Mouse (Mus musculus): ENCODE data around the gene Fen1.

The Fen1 gene

DNA sequence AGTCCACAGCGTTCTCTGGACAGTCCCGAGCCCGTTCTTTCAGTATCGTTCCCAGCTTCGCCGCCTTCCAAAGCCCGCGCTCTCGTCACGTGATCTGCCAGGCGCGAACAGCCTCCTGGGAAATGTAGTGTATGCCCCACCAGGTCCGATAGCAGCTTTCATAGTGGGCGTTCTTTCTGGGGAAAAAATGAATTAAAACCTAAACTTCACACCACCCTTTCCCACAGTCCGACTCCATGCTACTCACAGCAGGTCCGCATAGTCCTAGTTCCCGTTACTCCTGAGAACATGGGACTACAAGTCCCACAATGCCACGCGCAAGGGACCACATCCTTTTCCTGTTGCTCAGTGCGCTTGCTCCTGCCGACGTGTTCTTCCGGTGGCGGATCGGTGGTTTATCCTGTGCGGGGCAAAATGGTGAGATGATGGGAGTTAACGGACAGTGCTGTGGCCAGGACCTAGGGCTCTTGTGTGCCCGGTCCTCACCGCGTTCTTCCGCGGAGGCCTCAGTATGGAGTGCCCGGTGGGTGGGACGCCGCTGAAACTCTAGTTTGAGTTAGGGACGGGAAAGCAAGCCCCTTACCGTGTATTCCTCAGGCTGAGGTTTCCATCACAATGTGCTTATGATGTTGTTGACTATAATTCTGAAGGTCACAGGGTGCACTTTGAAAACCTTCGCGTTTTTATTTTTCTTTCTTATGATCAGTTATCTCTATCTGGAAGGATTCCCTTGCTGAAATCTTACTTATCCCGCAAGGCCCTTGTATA lies at the start of gene Fen1, which contains the start of gene Tmem258:
Gene Fen1, minus strand, starts transcription at position 322 of the 768 bp plus-strand sequence.
Gene Tmem258, plus strand, starts transcription at position 167 of the 768 bp plus-strand sequence.
- in situ Hi-C loops (cut with MseI, MboI), result no loop called here

DNA sequence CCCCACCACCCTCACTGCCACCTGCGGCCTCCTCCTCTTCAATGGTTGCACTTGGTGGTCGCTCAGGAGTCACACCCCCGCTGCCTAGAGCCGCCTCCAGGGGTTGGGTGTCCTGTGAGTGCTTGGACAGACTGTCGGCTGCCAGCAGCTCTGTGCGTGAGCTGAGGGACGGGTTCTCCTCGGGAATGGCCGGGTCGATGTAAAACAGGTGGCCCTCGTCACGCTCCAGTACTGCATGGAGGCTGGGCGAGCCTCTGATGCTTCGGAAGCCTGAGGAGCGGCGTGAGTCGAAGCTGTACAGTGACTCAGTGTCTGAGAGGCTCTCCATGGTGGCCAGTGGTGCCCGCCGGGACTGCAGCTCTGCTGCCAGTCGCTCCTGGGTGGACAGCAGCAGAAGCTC lies 44.2 kb upstream of the Fen1 start:
- in situ Hi-C loops (cut with MseI, MboI), result no loop called here

DNA sequence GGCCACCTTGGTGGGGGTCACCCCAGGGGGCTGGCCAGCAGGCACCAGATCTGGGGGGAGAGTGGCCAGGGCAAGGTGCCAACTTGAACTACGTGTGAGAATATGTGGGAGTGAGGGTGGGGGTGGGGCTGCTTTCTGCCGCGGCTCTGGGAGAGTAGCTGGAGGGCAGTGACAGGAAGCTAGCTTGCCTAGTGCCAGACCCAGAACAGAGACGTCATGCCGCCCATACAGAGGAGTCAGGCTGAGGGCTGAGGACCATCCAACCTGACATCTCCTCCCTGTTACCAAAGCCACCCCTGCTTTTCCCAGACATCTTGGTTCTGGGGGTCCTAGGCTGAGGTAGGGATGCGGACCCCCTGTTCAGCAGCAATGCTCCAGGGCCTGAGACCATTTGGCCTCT lies 43.2 kb upstream of the Fen1 start:
- in situ Hi-C loops (cut with MseI, MboI), result no loop called here

DNA sequence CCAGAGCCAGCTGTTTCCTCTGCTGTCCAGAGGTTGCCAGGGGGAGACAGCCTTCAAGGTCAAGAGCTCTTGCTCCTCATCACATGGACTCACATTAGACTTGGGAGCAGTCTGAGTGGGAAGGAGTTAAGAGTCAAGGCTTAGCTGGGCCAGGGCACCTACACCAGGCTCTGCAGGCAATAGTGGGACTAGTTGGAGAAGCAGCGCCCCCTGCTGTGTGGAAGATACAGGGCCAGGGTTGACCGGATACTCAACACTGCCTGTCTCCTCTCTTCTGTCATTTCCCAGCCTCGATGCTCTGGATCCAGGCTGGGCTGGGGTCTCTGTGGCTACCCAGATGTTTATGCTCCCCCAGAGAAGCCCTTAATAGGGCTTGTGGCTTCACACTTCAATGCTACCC lies 40.2 kb upstream of the Fen1 start:
- in situ Hi-C loops (cut with MseI, MboI), result no loop called here

DNA sequence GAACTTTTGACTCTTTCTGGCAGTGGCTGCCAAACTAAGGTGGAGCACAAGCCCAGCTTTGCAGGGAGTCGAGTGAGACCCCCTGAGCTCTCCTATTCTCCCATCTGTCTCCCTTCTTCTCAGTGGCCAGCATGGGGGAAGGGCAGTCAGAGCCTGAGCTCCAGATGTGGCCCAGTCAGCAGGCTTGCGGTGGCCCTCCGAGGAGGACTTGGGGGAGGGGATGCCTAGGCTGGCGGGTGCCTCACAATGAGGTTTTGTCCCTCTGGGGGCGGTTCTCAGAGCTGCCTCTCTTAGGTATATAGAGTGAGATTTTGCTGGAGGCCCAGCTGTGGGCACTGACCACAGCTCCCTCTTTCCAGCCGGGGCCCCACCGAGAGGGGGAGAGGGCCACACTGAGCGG lies 38.9 kb upstream of the Fen1 start:
- in situ Hi-C loops (cut with MseI, MboI), result no loop called here

DNA sequence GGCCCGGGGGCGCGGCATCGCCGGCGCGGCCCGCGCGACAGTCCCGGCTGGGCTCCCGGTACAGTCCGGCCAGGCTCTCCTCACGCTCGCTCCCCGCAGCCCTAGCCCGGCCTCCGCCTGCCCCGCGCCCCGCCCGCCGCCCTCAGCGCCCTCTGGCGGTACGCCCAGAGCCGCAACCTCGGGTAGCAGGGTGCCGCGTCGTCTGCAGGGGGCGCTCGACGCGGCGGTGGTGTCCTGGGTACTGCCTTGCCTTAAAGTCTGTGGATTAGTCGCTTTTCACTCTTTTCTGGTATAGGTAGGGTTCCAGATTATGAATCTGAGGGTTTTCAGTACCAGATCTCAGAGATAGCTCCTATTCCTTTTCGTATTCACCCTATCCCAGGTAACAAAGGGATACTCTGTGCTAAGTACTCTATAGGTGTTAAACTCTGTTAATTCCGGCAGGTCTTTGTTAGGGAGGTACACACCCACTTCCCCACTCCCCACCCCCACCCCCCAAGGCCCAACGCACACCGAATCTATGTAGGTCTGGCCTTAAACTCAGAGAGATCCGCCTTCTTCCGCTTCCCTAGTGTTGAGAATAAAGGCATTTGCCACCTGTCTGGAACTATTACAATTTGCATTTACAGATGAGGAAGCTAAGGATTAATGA lies 36.8 kb upstream of the Fen1 start, which contains the start of gene Myrf:
Gene Myrf, minus strand, starts transcription at position 95 of the 652 bp plus-strand sequence.
- in situ Hi-C loops (cut with MseI, MboI), result no loop called here

DNA sequence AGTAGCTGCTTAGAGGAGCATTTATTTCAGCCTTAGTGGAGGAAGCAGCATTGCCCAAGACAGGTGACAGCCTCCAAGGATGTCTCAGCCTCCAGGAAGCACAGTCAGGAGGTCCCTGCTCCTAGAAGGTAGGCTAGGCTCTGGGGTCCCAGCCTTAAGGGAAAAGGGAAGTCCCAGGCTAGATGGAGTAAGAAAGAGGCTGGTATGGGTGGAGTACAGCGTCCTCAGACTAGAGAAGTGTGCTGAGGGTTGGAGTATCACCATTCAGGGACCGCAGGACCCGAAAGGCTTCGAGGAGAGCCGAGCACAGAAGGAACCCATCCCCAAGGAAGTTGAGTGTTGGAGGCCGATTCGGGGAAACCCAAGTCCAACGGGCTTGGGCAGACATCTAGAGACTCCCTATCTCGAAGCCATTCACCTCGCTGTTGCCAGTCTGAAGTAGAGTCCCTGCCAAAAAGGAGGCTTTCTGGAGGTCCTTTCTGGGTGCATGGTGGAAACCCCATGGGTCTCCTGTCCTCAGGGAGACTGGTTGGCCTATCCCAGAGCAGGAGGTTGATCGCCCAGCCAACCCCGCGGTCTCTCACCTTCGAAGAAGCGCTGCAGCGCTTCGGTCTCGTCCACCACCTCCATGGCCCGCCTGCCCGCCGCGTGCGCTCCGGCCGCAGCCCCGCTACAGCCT lies 36.1 kb upstream of the Fen1 start:
- in situ Hi-C loops (cut with MseI, MboI), result no loop called here

DNA sequence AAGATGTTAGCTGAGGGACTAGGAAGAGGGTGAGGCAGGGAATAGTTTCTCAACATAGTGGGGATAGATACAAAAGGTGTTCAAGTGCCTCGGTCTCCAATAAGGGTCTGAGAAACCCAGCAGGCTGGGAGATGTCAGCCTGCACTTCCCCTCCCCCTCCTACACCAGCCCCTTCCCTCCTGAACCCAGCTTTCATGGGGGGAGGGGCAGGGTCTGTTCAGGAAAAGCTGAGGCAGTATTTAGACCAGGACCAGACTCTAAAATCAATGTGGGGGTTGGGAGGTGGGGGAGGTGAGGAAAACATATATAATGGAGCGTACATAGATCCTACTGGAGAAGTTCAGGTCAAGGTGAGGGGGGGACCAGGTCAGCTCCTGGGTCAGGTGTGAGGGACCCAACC lies 35.5 kb upstream of the Fen1 start:
- in situ Hi-C loops (cut with MseI, MboI), result no loop called here

DNA sequence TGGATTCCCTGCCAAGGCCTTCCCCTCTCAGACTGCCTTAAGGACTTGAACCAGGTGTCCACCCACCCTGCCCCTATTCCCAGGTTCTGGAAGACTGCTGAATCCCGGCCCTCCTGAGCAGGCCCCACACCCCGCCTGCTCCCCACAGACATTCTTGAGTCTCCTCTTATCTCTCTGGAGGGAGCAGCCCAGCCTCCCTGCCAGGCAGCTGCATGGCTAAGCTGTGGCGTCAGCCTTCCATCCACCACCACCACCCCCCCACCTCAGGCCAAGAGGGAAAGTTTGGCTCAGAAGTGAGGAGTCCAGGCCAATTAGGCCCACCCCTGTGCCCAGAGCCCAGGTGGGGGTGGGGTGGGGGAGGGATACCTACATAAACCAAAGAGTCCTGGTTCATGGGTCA lies 34.5 kb upstream of the Fen1 start:
- in situ Hi-C loops (cut with MseI, MboI), result no loop called here

DNA sequence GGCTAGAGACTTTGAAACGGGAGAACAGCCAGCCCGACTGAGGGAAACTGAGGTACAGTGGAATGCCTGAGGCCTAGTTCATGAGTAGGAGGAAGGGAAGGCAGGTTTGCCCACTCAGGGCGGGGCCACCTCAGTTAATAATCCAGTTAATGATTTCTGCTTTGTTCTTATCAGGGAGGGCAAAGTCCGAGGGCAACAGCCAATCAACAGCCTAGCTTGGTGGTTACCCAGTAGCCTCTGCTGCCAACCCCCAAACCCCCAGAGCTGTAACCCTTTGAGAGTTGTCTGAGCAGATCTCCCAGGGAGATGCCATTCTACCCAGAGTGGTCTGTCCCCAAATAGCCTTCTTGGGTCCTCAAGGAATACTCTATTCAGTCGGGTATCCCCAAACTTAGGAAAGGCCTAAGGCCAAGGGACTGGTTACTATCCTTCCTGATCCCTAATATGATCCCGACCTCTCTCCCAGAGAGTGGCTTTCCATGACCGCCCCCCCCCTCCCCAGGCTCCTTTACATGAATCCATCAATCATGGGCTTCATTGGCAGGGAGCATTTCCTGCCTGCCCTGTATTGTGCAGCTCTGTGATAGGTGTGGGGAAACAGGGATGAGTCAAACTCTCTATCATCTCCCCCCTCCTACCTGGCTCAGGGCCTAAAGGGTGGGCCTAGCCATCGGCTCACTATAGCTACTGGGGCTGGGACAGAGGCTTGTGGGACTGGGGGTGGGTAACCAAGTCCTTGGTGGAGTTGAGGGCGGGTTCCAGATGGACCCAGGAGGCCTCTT lies 32.0 kb upstream of the Fen1 start:
- in situ Hi-C loops (cut with MseI, MboI), result no loop called here

DNA sequence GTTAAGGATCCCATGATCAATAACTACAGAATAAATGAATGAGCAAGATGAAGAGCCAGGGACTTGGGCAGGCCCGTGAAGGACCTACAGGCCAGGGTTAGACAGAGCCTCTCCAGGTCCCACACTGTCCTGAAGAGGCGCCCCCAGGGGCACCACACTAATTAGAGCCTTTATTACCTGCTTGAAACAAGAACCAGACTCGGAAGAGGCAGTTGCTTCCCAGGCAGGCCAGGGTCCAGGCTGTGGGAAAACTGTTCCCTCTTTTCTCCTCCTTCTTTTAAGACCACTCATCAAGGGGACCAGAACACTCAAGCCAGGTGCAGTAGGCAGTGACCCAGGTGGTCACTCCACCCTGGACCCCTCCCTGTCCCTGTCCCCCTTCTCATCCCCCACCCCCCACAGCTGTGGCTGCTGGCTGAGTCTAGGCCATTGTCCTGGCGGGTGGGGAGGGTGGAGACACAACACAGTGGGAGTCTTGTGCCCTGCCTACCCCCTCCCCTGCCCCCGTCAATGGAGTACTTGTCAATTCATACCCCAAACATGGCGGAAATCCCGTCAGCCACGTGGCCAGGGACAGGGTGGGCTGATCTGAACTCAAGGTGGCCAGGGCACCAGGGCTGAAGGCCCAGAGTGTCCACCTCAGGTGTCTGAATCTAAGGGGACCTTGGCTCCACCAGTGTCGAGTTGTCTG lies 28.5 kb upstream of the Fen1 start:
- in situ Hi-C loops (cut with MseI, MboI), result no loop called here

DNA sequence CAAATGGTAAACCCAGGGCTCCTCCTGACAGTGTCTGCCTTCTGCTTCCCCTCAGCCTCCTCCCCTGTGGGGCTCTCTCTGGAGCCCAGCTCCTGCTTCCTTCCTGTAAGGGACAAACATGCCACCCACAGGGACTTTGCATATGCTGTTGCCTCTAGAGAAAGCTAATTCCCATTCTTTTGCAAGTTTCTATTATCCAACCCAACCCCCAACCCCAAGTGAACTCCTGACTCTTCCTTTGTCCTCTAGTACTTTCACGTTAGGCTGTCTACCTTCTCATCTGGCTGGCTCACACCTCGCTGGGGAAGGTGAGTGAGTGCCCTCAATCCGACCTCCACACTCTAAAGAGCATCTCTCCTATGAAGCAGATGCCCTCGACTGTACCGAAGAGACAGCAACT lies 27.9 kb upstream of the Fen1 start:
- in situ Hi-C loops (cut with MseI, MboI), result no loop called here

DNA sequence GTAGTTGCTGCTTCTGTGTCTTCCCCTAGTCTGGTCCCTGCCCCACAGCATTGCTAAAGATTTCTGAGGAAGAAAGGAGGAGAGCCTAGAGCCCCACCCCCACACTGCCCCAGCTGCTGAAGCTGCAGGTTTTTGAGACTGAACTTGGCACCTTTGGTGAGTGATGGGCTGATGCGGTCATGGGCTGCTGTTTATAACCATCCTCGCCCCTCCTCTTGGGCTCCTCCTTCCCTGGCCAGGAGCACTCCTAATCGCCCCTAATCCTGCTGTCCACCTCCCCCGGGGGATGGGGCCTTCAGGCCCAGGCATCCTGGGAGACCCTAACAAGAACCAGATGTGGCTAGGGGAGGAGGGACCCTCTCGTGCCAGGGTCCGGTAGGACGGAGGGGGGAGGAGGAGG lies 27.0 kb upstream of the Fen1 start:
- in situ Hi-C loops (cut with MseI, MboI), result no loop called here

DNA sequence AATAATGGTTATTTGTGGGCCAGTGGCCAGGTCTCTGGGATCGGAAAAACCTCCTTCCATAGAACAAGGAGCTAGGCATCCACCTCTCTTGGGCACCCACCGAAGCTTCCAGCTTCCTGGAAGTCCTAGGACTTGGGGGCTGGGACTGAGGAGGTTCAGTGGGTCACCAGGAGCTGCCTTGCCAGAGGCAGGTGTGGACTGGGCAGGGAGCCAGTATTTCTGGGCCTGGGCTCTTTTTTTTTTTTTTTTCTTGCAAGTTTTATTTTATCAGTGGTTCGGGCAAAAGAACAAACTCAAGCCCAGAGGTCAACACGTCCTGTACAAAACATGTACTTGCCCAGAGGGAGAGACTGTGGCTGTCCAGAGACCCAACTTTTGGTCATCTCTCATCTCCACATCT lies 21.8 kb upstream of the Fen1 start:
- in situ Hi-C loops (cut with MseI, MboI), result no loop called here

DNA sequence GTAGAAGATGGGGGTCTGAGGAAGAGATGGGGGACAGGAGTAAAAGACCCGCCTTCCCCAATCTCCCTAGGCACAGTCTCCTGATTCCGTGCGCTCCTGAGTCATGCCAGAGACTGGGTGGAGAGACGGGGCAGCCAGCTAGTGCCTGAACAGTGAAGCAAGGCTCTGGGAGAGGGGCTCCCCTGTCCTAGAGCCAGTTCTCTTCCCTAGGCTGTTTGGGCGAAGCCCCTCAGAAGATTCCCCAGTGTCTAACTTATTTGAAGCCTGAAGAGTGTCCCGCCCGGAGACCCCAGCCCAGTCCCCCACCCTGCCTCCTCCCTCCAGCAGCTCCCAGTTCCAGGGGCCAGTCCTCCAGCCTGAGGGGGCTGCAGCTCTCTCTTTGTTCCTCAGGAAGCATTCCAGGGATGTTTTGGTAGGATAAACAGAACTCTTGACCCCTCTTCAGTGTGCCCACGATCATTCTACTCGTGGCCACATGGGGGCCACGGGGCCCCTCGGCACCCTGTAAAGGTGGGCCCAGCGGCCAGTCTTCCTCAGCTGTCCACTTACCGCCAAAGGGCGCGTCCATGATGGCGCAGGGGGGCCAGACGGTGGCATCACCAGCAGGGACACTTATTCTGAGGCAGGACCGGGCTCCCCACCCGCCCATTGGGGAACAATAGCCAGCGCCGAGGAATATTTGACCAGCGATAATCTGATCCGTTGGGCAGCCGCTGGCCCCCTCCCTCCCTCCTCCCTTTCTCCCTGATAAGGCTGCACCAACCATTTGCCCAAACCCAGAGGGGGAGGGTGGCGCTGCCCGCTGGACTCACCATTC lies 20.9 kb upstream of the Fen1 start:
- in situ Hi-C loops (cut with MseI, MboI), result no loop called here

DNA sequence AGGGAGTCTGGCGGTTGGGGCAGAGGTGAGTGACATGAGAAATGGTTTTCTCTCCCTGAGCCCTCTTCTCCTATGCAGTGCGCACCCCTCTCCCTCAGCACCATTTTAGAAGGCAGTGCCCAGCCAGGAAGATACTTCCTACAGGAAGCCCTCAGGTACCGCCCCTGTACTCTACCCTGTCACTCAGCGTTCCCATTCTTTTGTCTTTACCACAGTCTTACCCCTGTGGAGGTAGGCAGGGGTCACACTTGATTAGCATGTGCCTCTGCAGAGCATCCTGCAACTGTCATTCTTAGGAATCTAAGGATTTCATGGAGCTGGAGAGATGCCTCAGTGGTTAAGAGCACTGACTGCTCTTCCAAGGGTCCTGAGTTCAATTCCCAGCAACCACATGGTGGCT lies 19.6 kb upstream of the Fen1 start:
- in situ Hi-C loops (cut with MseI, MboI), result no loop called here

DNA sequence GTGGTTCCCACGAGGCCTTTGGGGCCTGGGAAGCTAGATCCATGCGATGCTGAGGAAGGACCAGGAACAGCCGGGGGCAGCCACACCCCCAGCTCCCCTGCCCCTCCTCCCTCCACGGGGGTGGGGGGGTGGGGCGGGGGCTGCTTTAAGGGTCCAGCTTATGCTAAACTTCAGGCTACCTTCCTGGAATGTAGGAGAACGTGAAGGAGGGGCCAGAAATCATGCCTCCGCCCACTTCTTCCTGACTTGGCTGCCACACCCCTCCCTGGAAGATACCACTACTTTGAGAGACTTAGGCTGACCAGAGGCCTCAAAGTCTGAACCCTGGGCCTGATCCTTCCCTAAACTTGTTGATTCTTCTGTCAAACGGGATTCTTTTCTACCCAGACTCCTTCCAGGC lies 18.7 kb upstream of the Fen1 start:
- in situ Hi-C loops (cut with MseI, MboI), result no loop called here

DNA sequence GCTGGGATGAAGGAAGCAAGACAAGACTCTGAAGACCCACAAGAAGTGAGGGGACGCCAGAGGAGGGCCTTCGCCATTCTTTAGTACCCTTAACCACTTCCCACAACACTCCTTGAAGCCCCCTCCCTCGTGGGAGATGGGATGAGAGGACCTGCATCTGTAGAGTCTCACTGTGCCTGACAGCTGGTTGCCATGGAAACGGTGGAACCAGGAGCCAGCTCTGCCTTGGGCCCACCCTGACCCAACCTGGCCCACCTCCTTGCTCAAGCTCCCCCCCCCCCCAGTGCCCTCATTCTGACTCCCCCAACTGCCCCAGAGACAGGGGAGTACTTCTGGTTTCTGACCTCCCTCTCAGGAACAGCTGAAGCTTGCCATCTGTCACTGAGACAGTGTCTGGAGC lies 17.6 kb upstream of the Fen1 start:
- in situ Hi-C loops (cut with MseI, MboI), result no loop called here

DNA sequence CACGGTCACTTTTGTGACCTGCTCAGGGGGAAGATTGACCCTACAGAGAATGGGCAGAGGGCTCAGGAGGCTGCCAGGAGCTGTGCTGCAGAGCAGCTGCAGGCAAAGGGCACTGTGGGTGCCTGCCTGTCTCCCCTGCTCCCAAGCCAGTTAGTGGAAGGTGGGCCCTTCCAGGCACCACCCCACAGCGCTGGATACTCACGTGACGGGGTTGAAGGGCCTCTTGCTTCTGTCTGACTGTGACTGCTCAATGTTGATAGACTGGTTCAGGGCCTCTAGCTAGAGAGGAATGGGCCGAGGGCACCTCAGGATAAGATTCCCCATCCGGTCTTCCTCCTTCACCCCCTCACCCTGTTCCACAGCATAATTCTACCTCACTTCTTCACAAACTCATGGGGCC lies 15.6 kb upstream of the Fen1 start:
- in situ Hi-C loops (cut with MseI, MboI), result no loop called here

DNA sequence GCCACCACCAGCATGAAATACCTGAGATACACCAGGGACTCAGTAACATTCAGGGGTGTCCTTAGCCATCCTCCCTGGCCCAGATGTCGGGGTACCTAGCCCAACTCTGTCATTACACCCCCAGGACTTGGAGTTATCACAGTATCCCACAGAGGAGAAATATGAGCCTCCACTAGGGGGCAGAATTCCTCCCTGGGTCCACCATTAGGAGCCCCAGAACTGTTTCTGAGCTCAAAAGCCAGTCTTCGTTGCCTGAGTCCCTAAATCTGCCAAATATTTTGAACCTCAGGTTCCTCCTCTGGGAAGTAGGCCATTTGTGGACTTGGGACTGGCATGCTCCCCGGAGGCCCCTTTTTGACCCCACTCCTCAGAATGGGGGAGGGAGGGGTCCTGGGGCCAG lies 15.1 kb upstream of the Fen1 start:
- in situ Hi-C loops (cut with MseI, MboI), result no loop called here

DNA sequence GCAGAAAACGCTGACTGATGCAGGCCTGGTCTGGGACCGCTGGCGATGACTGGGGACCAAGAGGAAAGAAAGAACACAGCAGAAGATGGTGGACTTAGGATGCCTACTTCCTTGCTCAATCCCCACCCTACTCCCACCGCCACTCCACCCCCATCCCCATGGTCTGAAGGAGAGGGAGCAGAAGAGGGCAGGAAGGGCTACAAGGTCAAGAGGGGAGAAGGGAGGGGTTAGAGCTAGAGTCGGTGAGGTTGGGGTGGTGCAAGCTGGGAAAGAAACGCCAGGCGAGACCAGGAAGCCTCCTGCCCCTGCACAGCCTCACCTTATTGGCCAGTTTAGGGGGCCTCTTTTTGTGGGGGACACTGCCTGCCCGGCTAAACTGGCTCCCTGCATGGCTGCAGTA lies 12.1 kb upstream of the Fen1 start:
- in situ Hi-C loops (cut with MseI, MboI), result no loop called here
